Mouse (Mus musculus): ENCODE data around the gene Ywhah. TPM values are rescaled to one million over a fixed set of nuclear protein-coding genes. Genes with fewer than 3 reads are reported as not detected.
A peak's percentile ranks its signal among the peaks of the same experiment; 100 is the strongest.
"Not testable (repeated sequence)": the region's sequence is repeated elsewhere in the genome, so short reads cannot be mapped to it uniquely, and the experiment has no call there.

The Ywhah gene
- polyA plus RNA-seq, 1 experiment from 2014 or later, result 417 TPM

DNA sequence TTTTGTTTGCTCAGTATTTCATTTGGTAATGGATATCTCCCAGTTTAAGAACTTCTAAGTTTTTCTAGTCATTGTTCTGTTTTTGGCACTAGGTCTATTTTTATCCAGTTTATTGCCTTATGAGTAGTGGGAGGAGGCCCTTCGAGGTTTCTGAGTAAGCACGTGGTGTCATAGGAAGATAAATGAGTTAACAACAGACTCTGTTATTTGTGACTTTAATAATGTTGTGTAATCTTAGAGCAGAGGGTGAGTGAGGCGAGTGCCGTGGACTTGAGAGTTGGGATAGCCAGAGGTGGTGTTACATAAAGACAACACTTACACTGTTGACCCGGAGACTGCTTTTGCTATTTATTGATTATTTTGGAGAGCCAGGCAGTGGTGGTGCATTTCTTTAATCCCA lies 5.9 kb downstream of the Ywhah start:
- Histone ChIP-seq H3K4me2 (ENCODE audit: low read depth, low read length) (no peak overlapping the region), H3K4me3 (ENCODE audit: low read length) (no peak overlapping the region), H3K9me3 (ENCODE audit: control insufficient read depth, low read length) (no peaks in the 10 kb centered on the region), H3K36me3 (ENCODE audit: control insufficient read depth, insufficient read depth, low read length) (peaks cover 8% of the 10 kb centered on the region), H3K27ac (ENCODE audit: low read length) (no peak overlapping the region), H3K9ac (ENCODE audit: low read length) (no peak overlapping the region), H3K4me1 (replicated peaks; ENCODE audit: control insufficient read depth, insufficient read depth, low read length) (peaks cover 12% of the 10 kb centered on the region), H3K27me3 (ENCODE audit: control insufficient read depth, insufficient read depth, low read depth, low read length) (no peaks in the 10 kb centered on the region)
- ATAC-seq (ENCODE audit: low read depth), result no peak
- 51% methylated on average over 5 of the region's 5 CpGs for WGBS

DNA sequence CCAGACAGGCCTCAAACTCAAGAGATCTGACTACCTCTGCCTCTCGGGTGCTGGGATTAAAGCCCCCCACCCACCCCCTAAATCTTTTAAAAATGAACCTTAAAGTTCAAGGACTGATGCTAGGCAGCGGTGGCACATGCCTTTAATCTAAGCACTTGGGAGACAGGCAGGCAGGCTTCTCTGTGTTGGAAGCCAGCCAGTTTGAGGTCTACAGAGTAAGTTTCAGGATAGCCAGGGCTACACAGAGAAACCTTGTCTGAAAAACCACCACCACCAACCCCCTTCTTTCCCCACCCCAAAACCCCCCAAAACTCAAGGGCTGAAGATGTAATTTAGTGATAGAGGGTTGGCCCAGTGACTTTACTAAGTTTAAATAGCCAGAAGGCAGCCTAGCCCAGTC lies 10.0 kb downstream of the Ywhah start:
- Histone ChIP-seq H3K4me3 (ENCODE audit: low read length) (no peak overlapping the region), H3K27me3 (ENCODE audit: control insufficient read depth, insufficient read depth, low read depth, low read length) (no peaks in the 10 kb centered on the region), H3K9ac (ENCODE audit: low read length) (no peak overlapping the region), H3K27ac (ENCODE audit: low read length) (no peak overlapping the region), H3K36me3 (ENCODE audit: control insufficient read depth, insufficient read depth, low read length) (peaks cover 6% of the 10 kb centered on the region), H3K4me1 (replicated peaks; ENCODE audit: control insufficient read depth, insufficient read depth, low read length) (no peaks in the 10 kb centered on the region), H3K4me2 (ENCODE audit: low read depth, low read length) (no peak overlapping the region), H3K9me3 (ENCODE audit: control insufficient read depth, low read length) (no peaks in the 10 kb centered on the region)
- no peak for ATAC-seq (ENCODE audit: low read depth)
- WGBS, result 70% methylated on average over 2 of the region's 2 CpGs

DNA sequence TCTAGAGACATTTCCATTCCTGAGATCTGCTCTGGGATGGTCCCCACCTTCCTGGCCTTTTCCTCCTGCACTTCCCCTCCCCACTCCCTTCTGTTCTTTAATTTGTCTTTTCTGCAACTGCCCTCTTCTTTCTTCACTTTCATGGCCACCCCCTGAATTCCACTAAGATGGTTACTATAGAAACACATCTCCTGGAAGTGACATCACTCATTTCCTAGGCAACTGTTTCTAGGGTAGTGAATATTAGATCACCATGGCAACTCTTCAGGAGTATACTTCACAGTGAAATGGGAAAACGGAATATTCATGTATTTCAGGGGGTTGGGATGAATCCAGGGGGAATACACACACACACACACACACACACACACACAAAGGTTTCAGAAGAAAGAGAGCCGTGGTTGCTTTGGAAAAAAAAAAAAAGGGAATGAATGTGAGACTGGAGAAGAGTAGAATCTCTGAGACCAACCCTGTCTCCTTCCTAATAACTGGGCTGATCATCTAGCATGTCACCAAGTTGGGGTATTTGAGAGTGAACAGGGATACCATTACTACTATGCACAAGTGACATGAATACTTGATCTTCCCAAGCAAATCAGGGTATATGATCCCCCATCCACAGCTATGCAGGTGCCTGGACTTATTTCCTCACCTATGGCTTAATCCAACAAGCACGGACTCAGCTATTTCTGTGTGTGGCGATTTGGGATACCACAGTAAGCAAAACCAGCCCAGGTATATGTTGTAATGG lies 12.0 kb downstream of the Ywhah start:
- H3K36me3 ChIP-seq (ENCODE audit: control insufficient read depth, insufficient read depth, low read length), result peaks cover 3% of the 10 kb centered on the region
- ATAC-seq (ENCODE audit: low read depth), result no peak
- no peak overlapping the region for H3K4me3 ChIP-seq (ENCODE audit: low read length)
- no peak overlapping the region for H3K27ac ChIP-seq (ENCODE audit: low read length)
- no peaks in the 10 kb centered on the region for H3K27me3 ChIP-seq (ENCODE audit: control insufficient read depth, insufficient read depth, low read depth, low read length)
- 54% methylated on average over 4 of the region's 4 CpGs for WGBS
- no peak overlapping the region for H3K9ac ChIP-seq (ENCODE audit: low read length)
- H3K4me1 ChIP-seq (replicated peaks; ENCODE audit: control insufficient read depth, insufficient read depth, low read length), result no peaks in the 10 kb centered on the region
- H3K4me2 ChIP-seq (ENCODE audit: low read depth, low read length), result no peak overlapping the region
- H3K9me3 ChIP-seq (ENCODE audit: control insufficient read depth, low read length), result no peaks in the 10 kb centered on the region

DNA sequence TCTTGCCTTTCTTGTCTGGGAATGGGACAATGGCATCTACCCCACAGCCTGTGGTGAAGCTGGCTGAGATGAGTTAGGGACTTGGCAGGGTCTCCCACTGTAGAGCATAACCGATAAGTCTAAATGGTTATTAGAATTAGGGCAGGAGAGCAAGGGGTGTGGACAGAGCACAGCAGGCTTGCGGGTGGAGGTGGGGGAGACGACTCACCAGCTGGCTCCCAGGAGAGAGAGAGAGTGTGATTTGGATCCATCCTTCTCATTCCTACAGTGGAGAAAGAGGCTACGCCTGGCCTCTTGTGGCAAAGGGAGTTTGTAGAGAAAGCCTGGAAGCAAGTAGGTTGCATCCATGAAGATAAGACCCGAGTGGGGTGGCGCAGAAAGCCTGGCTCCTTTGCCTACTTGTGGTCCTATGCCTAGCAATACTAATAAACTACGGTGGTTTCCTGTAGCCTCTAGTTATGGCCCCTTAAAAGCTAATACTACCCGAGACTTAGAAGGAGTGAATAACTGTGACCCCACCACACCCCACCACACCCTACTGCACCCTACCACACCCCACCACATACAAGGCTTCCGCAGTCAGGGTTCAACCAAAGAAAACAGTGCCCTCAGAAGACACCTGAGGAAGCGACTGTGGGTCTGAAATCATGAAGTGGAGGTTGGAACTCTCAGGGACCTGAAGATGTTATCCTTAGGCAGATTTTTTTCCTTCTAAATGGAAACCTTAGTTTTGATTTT lies 13.6 kb downstream of the Ywhah start:
- WGBS, result 71% methylated on average over 10 of the region's 10 CpGs
- no peaks in the 10 kb centered on the region for H3K9me3 ChIP-seq (ENCODE audit: control insufficient read depth, low read length)
- H3K9ac ChIP-seq (ENCODE audit: low read length), result no peak overlapping the region
- no peaks in the 10 kb centered on the region for H3K27me3 ChIP-seq (ENCODE audit: control insufficient read depth, insufficient read depth, low read depth, low read length)
- peaks cover 3% of the 10 kb centered on the region for H3K36me3 ChIP-seq (ENCODE audit: control insufficient read depth, insufficient read depth, low read length)
- ATAC-seq (ENCODE audit: low read depth), result no peak
- H3K4me3 ChIP-seq (ENCODE audit: low read length), result no peak overlapping the region
- H3K4me1 ChIP-seq (replicated peaks; ENCODE audit: control insufficient read depth, insufficient read depth, low read length), result no peaks in the 10 kb centered on the region
- no peak overlapping the region for H3K27ac ChIP-seq (ENCODE audit: low read length)
- H3K4me2 ChIP-seq (ENCODE audit: low read depth, low read length), result no peak overlapping the region

DNA sequence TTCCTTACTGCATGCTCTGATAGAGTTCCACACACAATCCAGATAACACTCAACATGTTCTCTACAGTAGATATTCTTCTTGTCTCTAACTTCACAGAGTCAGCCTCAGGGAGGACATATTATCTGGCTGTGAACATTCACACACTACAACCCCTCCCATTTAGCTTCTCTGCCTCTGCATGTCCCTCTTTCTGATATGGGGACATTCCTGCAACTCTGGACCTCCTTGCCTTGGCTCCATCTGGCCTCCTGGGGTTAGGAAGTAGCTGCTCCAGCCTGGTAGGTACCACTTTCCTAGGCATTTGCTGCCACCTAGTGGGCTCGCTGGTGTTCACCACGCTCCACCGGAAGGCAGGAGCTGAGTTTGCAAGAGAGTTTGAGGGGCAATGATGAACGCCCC lies 14.5 kb downstream of the Ywhah start:
- Histone ChIP-seq H3K4me2 (ENCODE audit: low read depth, low read length) (no peak overlapping the region), H3K9ac (ENCODE audit: low read length) (no peak overlapping the region), H3K4me1 (replicated peaks; ENCODE audit: control insufficient read depth, insufficient read depth, low read length) (no peaks in the 10 kb centered on the region), H3K36me3 (ENCODE audit: control insufficient read depth, insufficient read depth, low read length) (no peaks in the 10 kb centered on the region; the same call in 1 of the 2 replicates), H3K4me3 (ENCODE audit: low read length) (no peak overlapping the region), H3K27ac (ENCODE audit: low read length) (no peak overlapping the region), H3K9me3 (ENCODE audit: control insufficient read depth, low read length) (no peaks in the 10 kb centered on the region), H3K27me3 (ENCODE audit: control insufficient read depth, insufficient read depth, low read depth, low read length) (no peaks in the 10 kb centered on the region)
- ATAC-seq (ENCODE audit: low read depth), result peak; percentile 88
- 0% methylated on average over 4 of the region's 4 CpGs for whole genome bisulfite sequencing

DNA sequence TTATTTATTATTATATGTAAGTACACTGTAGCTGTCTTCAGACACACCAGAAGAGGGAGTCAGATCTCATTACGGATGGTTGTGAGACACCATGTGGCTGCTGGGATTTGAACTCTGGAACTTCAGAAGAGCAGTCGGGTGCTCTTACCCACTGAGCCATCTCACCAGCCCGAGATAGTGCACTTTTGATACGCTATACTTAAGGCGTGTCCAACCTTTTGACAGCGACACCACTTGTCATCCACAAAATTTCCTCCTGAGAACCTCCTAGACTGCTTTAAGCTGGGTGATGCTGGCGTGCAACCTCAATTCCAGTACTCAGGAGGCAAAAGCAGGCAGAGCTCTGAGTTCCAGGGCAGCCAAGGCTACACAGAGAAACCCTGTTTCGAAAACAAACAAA lies 15.0 kb downstream of the Ywhah start:
- H3K9me3 ChIP-seq (ENCODE audit: control insufficient read depth, low read length); H3K9ac ChIP-seq (ENCODE audit: low read length); ATAC-seq (ENCODE audit: low read depth); H3K27me3 ChIP-seq (ENCODE audit: control insufficient read depth, insufficient read depth, low read depth, low read length); H3K4me1 ChIP-seq (replicated peaks; ENCODE audit: control insufficient read depth, insufficient read depth, low read length); H3K36me3 ChIP-seq (ENCODE audit: control insufficient read depth, insufficient read depth, low read length); H3K4me3 ChIP-seq (ENCODE audit: low read length); H3K27ac ChIP-seq (ENCODE audit: low read length); H3K4me2 ChIP-seq (ENCODE audit: low read depth, low read length): not testable (repeated sequence)
- 38% methylated on average over 8 of the region's 8 CpGs for WGBS

DNA sequence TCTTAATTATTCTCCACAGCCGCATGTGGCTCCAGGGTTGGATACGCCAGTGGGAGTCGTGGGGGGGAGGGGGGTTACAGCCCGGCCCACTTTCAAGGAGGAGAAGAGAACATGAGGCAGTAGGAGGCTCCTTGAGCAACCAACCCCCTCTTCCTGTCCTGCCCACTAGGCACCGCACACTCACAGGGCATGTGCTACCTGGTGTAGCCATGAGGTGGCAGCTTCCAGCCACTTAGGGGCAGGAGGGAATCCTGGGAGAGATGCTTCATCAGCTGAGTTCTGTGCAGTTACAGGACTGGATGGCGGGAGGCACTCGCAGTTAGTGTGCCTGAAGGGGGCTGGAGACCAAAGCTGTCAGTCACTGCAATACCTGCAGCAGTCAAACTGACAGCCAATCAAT lies 15.5 kb downstream of the Ywhah start:
- no peak for ATAC-seq (ENCODE audit: low read depth)
- Histone ChIP-seq H3K36me3 (ENCODE audit: control insufficient read depth, insufficient read depth, low read length) (no peaks in the 10 kb centered on the region), H3K9me3 (ENCODE audit: control insufficient read depth, low read length) (no peaks in the 10 kb centered on the region), H3K4me3 (ENCODE audit: low read length) (no peak overlapping the region), H3K27me3 (ENCODE audit: control insufficient read depth, insufficient read depth, low read depth, low read length) (no peaks in the 10 kb centered on the region), H3K9ac (ENCODE audit: low read length) (no peak overlapping the region), H3K27ac (ENCODE audit: low read length) (no peak overlapping the region), H3K4me1 (replicated peaks; ENCODE audit: control insufficient read depth, insufficient read depth, low read length) (no peaks in the 10 kb centered on the region), H3K4me2 (ENCODE audit: low read depth, low read length) (no peak overlapping the region)
- 16% methylated on average over 7 of the region's 7 CpGs for WGBS

DNA sequence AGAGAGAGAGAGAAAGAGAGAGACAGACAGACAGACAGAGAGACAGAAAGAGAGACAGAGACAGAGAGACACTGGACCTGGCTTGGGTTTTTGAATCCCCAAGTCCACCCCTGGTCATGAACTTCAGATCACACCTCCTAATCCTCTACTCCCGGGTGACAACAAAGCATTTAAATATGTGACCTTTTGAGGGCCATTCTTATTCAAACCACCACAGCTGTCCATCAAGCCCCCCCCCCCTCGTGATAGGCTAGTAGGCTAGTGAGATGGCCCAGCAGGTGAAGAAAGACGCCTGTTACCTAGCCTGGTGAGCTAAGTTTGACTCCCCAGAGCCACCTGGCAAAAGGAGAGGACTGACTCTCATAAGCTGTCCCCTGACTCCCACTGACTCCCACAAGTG lies 16.3 kb downstream of the Ywhah start:
- 36% methylated on average over 3 of the region's 3 CpGs for WGBS
- ATAC-seq (ENCODE audit: low read depth), result no peak
- H3K4me3 ChIP-seq (ENCODE audit: low read length), result no peak overlapping the region
- H3K27me3 ChIP-seq (ENCODE audit: control insufficient read depth, insufficient read depth, low read depth, low read length), result no peaks in the 10 kb centered on the region
- H3K9ac ChIP-seq (ENCODE audit: low read length), result no peak overlapping the region
- H3K9me3 ChIP-seq (ENCODE audit: control insufficient read depth, low read length), result no peaks in the 10 kb centered on the region
- no peaks in the 10 kb centered on the region for H3K36me3 ChIP-seq (ENCODE audit: control insufficient read depth, insufficient read depth, low read length)
- H3K27ac ChIP-seq (ENCODE audit: low read length), result no peak overlapping the region
- peaks cover 2% of the 10 kb centered on the region; the same call in 1 of the 2 replicates for H3K4me1 ChIP-seq (replicated peaks; ENCODE audit: control insufficient read depth, insufficient read depth, low read length)
- no peak overlapping the region for H3K4me2 ChIP-seq (ENCODE audit: low read depth, low read length)

DNA sequence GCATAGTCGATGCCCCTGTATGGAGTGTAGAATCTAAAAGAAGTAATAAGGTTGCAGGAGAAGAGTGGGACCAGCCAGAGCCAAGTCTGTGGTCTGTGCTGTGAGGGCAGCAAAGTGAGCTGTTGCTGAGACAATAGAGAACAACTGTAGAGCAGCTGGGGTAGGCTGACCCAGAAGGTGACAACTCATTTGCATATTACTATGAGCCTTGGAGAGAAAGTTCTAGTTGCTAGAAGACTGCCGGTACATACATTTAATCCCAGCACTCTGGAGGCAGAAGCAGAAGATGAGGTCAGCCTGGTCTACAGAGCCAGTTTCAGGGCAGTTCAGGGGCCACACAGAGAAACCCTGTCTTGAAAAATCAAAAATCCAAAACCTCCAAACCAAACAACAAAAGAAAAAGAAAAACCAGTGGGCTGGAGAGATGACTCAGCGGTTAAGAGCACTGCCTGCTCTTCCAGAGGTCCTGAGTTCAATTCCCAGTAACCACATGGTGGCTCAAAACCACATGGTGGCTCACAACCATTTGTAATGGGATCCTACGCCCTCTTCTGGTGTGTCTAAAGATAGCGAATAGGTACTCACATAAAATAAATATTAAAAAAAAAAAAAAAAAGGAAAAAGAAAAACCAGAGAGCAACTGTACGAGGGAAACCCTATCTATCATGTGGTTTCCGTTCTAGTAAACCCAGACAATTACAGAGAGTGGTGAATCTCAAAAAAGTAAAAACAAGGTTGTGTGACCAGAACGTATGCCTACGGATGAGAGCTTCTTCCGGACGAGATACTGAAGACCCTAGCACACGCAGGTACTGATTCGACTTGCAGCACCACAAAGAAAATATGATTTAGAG lies 20.3 kb downstream of the Ywhah start:
- Histone ChIP-seq H3K4me1 (replicated peaks; ENCODE audit: control insufficient read depth, insufficient read depth, low read length) (peaks cover 2% of the 10 kb centered on the region; the same call in 1 of the 2 replicates), H3K4me2 (ENCODE audit: low read depth, low read length) (peak overlapping the region; percentile 41; the same call in 1 of the 2 replicates), H3K36me3 (ENCODE audit: control insufficient read depth, insufficient read depth, low read length) (no peaks in the 10 kb centered on the region), H3K9ac (ENCODE audit: low read length) (no peak overlapping the region), H3K27me3 (ENCODE audit: control insufficient read depth, insufficient read depth, low read depth, low read length) (no peaks in the 10 kb centered on the region), H3K4me3 (ENCODE audit: low read length) (no peak overlapping the region; the same call in 1 of the 2 replicates), H3K27ac (ENCODE audit: low read length) (no peak overlapping the region), H3K9me3 (ENCODE audit: control insufficient read depth, low read length) (no peaks in the 10 kb centered on the region)
- WGBS, result 36% methylated on average over 13 of the region's 13 CpGs
- ATAC-seq (ENCODE audit: low read depth), result no peak
